Mouse (Mus musculus): ENCODE data around the gene Ift88.

DNA sequence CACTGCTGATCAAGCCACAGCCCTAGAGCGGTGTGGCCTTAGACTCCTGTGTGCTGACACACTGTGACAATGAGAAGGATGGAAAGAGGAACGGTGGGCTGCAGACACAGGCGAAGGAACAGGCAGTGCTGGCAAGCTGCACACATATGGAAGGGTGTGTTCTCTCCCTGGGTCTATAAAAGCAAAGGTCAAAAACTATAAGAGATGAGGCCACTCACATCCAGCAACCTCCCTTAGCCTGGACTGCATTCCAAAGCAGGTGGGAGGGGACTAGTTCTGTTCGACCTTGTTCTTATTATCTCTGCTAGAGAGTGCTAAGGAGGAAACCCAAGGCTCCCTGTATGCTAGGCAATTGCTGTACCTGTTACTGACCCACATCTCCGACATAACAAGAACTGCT lies 31.6 kb upstream of the Ift88 start:
- TF ChIP-seq GATA1 (IDR thresholded peaks at IDR 0.05; ENCODE audit: low read length): no peak
- no peak for TF ChIP-seq TAL1 (IDR thresholded peaks at IDR 0.05; ENCODE audit: low read length)

All from erythroblast, embryonic 14.5 days (primary cell).